Mouse (Mus musculus) CH12.LX (cell line): ENCODE measurements around the gene Vill.

Experiments used
- CHD1 ChIP-seq: IDR thresholded peaks from 2 replicates; pipeline ENCODE4 v1.6.1; 2012; ENCODE audit warnings: low read depth, low read length, improper control_type of control experiment, inconsistent platforms
- CTCF ChIP-seq, 2 experiments: IDR thresholded peaks in 1 of 2; conservative IDR thresholded peaks in 1 of 2; 2 replicates each; pipeline ENCODE4 v1.5.1; 2011 to 2012; ENCODE audit warnings: low read depth in 2 of 2, low read length in 2 of 2, improper control_type of control experiment in 1 of 2, inconsistent platforms in 1 of 2, mild to moderate bottlenecking in 1 of 2, moderate library complexity in 1 of 2
- EP300 ChIP-seq: IDR thresholded peaks from 2 replicates; pipeline ENCODE4 v1.6.1; 2011; ENCODE audit warnings: low read length, improper control_type of control experiment
- HCFC1 ChIP-seq: IDR thresholded peaks from 2 replicates; pipeline ENCODE4 v1.6.1; 2012; ENCODE audit warnings: low read depth, mild to moderate bottlenecking, inconsistent platforms, low read length, improper control_type of control experiment
- MAFK ChIP-seq: IDR thresholded peaks from 2 replicates; pipeline ENCODE4 v1.6.1; 2011; ENCODE audit warnings: low read length, improper control_type of control experiment; ENCODE audit not compliant: insufficient replicate concordance
- MAX ChIP-seq: IDR thresholded peaks from 2 replicates; pipeline ENCODE4 v1.6.1; 2011; ENCODE audit warnings: low read length, improper control_type of control experiment
- NRF1 ChIP-seq: IDR thresholded peaks from 2 replicates; pipeline ENCODE4 v1.6.1; 2014; ENCODE audit warnings: low read depth, mild to moderate bottlenecking, inconsistent platforms, low read length, improper control_type of control experiment, moderate library complexity
- POLR2A ChIP-seq: IDR thresholded peaks from 2 replicates; pipeline ENCODE4 v1.6.1; 2011; ENCODE audit warnings: low read depth, mild to moderate bottlenecking, improper control_type of control experiment, low read length
- RAD21 ChIP-seq: IDR thresholded peaks from 2 replicates; pipeline ENCODE4 v1.6.1; 2011; ENCODE audit warnings: low read depth, mild to moderate bottlenecking, low read length, improper control_type of control experiment, moderate library complexity
- RCOR1 ChIP-seq: conservative IDR thresholded peaks from 2 replicates; pipeline ENCODE4 v1.6.1; 2012; ENCODE audit warnings: low read depth, mild to moderate bottlenecking, inconsistent platforms, low read length, improper control_type of control experiment
- SIN3A ChIP-seq: IDR thresholded peaks from 2 replicates; pipeline ENCODE4 v1.6.1; 2012; ENCODE audit warnings: low read length, improper control_type of control experiment, inconsistent platforms
- TBP ChIP-seq: conservative IDR thresholded peaks from 2 replicates; pipeline ENCODE4 v1.6.1; 2011; ENCODE audit warnings: low read depth, low read length, improper control_type of control experiment
- UBTF ChIP-seq: IDR thresholded peaks from 2 replicates; pipeline ENCODE4 v1.6.1; 2012; ENCODE audit warnings: low read depth, mild to moderate bottlenecking, inconsistent platforms, low read length, improper control_type of control experiment, moderate library complexity
- ZC3H11A ChIP-seq: IDR thresholded peaks from 2 replicates; pipeline ENCODE4 v1.6.1; 2012; ENCODE audit warnings: low read depth, mild to moderate bottlenecking, inconsistent platforms, low read length, improper control_type of control experiment

DNA sequence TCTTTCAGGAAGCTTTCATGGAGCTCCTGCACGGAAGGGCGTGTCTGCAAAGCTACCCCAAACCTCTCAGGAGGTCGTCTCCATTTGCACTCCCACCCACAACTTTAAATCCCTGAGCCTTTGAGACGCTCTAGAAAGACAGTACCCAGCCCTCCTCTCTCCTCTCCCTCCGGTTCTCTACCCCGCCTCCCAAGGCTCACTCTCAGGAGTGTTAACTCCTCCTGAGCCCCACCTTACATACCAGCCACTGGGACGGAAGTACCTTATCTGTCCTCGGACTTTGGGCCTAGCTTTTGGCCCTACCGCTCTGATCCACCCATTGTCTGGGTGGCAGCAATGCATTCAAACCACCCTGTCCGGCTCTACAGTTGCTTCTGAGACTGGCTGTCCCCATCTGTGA, 31.4 kb downstream of the Vill start:
- TF ChIP-seq CTCF (conservative IDR thresholded peaks at IDR 0.05 in 1 of 2, IDR thresholded peaks at IDR 0.05 in 1 of 2; ENCODE audit: low read depth in 2 of 2, low read length in 2 of 2): no peak
- no peak for TF ChIP-seq HCFC1
- TF ChIP-seq TBP: no peak
- TF ChIP-seq RCOR1: no peak
- no peak for TF ChIP-seq UBTF
- TF ChIP-seq MAFK: no peak
- no peak for TF ChIP-seq POLR2A
- no peak for TF ChIP-seq NRF1
- no peak for TF ChIP-seq SIN3A
- TF ChIP-seq CHD1: no peak
- no peak for TF ChIP-seq RAD21
- no peak for TF ChIP-seq MAX
- no peak for TF ChIP-seq EP300
- no peak for TF ChIP-seq ZC3H11A
